Mouse (Mus musculus): ENCODE results near the gene Npdc1. TPM values are rescaled to one million over a fixed set of nuclear protein-coding genes. Genes with fewer than 3 reads are reported as not detected.

The Npdc1 gene
- total and polyA plus RNA-seq, 3 experiments = 0.22 TPM; not detected in 2

- H3K36me3 ChIP-seq (replicated peaks) = peaks cover 11% of the 10 kb centered on the region
- DNase-seq (ENCODE audit: low spot score) (no peak), ATAC-seq (ENCODE audit: extremely low read depth, insufficient number of reproducible peaks, low FRiP score, poor library complexity, severe bottlenecking) (no peak)
- TF ChIP-seq TAL1 (conservative IDR thresholded peaks at IDR 0.05; ENCODE audit: low read depth, low read length) (no peak), POLR2AphosphoS5 (IDR thresholded peaks at IDR 0.05; ENCODE audit: insufficient replicate concordance, low read depth, low read length) (no peak), GATA2 (IDR thresholded peaks at IDR 0.05; ENCODE audit: borderline replicate concordance, low read depth, low read length) (no peak), CTCF (IDR thresholded peaks at IDR 0.05; ENCODE audit: low read depth, low read length) (no peak), GATA1 (IDR thresholded peaks at IDR 0.05; ENCODE audit: borderline replicate concordance, low read length) (no peak)
- no peaks in the 10 kb centered on the region for H3K9me3 ChIP-seq (replicated peaks)
- peaks cover 47% of the 10 kb centered on the region for H3K27me3 ChIP-seq (ENCODE audit: insufficient read depth, low read length)
- no peak overlapping the region for H3K4me3 ChIP-seq (ENCODE audit: low read depth, low read length)
- peaks cover 28% of the 10 kb centered on the region for H3K4me1 ChIP-seq (ENCODE audit: insufficient read depth, low read depth, low read length)
Observed at GRCm38 (mm10) chr2:25432326-25433098, 33.4 kb downstream of the Npdc1 start.

DNA sequence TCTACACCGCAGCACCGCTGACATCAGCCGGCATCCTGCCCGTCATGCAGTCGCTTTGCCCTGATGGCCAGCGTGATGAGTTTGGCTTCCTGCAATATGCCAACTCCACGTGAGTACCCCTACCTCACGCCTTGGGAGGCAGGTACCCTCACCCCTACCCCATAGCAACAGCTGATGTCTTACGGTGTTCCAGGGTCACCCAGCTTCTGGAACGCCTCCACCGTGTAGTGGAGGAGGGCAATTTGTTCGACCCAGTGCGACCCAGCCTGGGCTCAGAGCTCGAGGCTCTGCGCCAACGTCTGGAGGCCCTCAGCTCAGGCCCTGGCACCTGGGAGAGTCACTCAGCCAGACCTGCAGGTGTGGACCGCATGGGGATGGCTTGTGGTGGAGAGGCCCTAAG is 34.0 kb downstream of the Npdc1 start:
- H3K27me3 ChIP-seq (ENCODE audit: insufficient read depth, low read length) = peaks cover 47% of the 10 kb centered on the region
- H3K4me1 ChIP-seq (ENCODE audit: insufficient read depth, low read depth, low read length) = peaks cover 27% of the 10 kb centered on the region
- peaks cover 15% of the 10 kb centered on the region for H3K36me3 ChIP-seq (replicated peaks)
- DNase-seq (ENCODE audit: low spot score) (no peak), ATAC-seq (ENCODE audit: extremely low read depth, insufficient number of reproducible peaks, low FRiP score, poor library complexity, severe bottlenecking) (no peak)
- H3K4me3 ChIP-seq (ENCODE audit: low read depth, low read length) = no peak overlapping the region
- TF ChIP-seq GATA1 (IDR thresholded peaks at IDR 0.05; ENCODE audit: borderline replicate concordance, low read length) (no peak), TAL1 (conservative IDR thresholded peaks at IDR 0.05; ENCODE audit: low read depth, low read length) (no peak), POLR2AphosphoS5 (IDR thresholded peaks at IDR 0.05; ENCODE audit: insufficient replicate concordance, low read depth, low read length) (no peak), GATA2 (IDR thresholded peaks at IDR 0.05; ENCODE audit: borderline replicate concordance, low read depth, low read length) (no peak), CTCF (IDR thresholded peaks at IDR 0.05; ENCODE audit: low read depth, low read length) (no peak)
- no peaks in the 10 kb centered on the region for H3K9me3 ChIP-seq (replicated peaks)

DNA sequence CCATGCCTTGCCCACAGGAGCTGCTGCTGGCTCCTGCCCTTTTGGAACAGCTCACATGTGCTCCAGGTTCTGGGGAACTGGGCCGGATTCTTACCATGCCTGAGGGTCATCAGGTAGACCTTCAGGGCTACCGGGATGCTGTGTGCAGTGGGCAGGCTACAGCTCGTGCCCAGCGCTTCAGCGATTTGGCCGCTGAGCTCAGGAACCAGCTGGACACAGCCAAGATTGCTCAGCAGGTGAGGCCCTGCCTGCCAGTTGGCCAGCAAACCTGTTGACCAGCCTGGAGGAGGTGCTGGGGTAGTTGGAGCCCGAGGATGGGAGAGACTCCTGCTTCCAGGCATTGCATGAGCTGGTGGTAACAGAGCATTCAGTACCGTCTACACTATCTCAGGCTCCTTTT is 35.1 kb downstream of the Npdc1 start:
- Histone ChIP-seq H3K36me3 (replicated peaks) (peaks cover 25% of the 10 kb centered on the region), H3K4me1 (ENCODE audit: insufficient read depth, low read depth, low read length) (peaks cover 17% of the 10 kb centered on the region), H3K9me3 (replicated peaks) (no peaks in the 10 kb centered on the region), H3K4me3 (ENCODE audit: low read depth, low read length) (no peak overlapping the region), H3K27me3 (ENCODE audit: insufficient read depth, low read length) (peaks cover 42% of the 10 kb centered on the region)
- DNase-seq (ENCODE audit: low spot score) (no peak), ATAC-seq (ENCODE audit: extremely low read depth, insufficient number of reproducible peaks, low FRiP score, poor library complexity, severe bottlenecking) (no peak)
- no peak for TF ChIP-seq CTCF (IDR thresholded peaks at IDR 0.05; ENCODE audit: low read depth, low read length)
- no peak for TF ChIP-seq GATA1 (IDR thresholded peaks at IDR 0.05; ENCODE audit: borderline replicate concordance, low read length)
- no peak for TF ChIP-seq TAL1 (conservative IDR thresholded peaks at IDR 0.05; ENCODE audit: low read depth, low read length)
- no peak for TF ChIP-seq GATA2 (IDR thresholded peaks at IDR 0.05; ENCODE audit: borderline replicate concordance, low read depth, low read length)
- TF ChIP-seq POLR2AphosphoS5 (IDR thresholded peaks at IDR 0.05; ENCODE audit: insufficient replicate concordance, low read depth, low read length) = no peak

DNA sequence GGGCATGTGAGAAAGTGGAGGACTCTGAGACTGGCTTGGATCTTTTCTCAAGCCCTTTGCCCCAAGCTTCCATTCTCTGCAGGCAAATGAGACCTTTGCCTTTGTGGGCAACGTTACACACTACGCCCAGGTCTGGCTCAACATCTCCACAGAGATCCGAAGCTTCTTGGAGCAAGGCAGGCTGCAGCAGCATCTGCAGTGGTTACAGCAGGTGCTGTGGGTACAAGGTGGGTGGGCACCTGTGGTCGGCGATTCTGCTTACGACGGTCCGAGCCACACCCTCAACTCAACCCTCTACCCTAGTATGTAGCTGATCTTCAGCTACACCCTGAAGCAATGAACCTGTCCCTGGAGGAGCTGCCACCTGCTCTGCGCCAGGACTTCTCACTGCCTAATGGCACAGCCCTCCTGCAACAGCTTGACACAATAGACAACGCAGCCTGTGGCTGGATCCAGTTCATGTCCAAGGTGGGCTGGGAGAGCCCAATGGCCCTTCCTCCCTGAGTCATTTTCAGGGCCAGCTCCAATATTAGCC is 37.2 kb downstream of the Npdc1 start:
- no peak overlapping the region for H3K4me3 ChIP-seq (ENCODE audit: low read depth, low read length)
- H3K4me1 ChIP-seq (ENCODE audit: insufficient read depth, low read depth, low read length) = no peaks in the 10 kb centered on the region; the same call in 1 of the 2 replicates
- no peak for TF ChIP-seq GATA2 (IDR thresholded peaks at IDR 0.05; ENCODE audit: borderline replicate concordance, low read depth, low read length)
- no peak for TF ChIP-seq GATA1 (IDR thresholded peaks at IDR 0.05; ENCODE audit: borderline replicate concordance, low read length)
- no peak for DNase-seq (ENCODE audit: low spot score)
- no peak for ATAC-seq (ENCODE audit: extremely low read depth, insufficient number of reproducible peaks, low FRiP score, poor library complexity, severe bottlenecking)
- peaks cover 27% of the 10 kb centered on the region for H3K36me3 ChIP-seq (replicated peaks)
- H3K27me3 ChIP-seq (ENCODE audit: insufficient read depth, low read length) = peaks cover 21% of the 10 kb centered on the region
- no peaks in the 10 kb centered on the region for H3K9me3 ChIP-seq (replicated peaks)

DNA sequence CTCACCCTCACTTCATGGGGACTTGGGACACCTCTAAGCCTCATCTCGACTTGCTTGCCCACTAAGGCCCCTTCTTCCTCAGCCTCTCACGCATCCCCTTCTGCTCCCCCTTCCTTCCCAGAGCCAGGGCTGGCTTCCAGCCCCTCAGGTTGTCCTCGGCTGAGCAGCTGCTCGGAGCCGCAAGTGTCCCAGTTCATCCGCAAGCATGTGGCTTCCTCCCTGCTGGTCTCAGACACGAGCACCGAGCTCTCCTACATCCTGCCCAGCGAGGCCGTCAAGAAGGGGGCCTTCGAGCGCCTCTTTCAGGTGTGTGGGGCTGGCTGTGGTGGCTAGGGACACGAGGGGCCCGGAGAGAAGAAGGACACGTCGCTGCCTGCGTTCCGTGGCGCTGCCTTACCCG is 41.9 kb downstream of the Npdc1 start:
- Histone ChIP-seq H3K9me3 (replicated peaks) (no peaks in the 10 kb centered on the region), H3K4me3 (ENCODE audit: low read depth, low read length) (no peak overlapping the region), H3K27me3 (ENCODE audit: insufficient read depth, low read length) (no peaks in the 10 kb centered on the region), H3K4me1 (ENCODE audit: insufficient read depth, low read depth, low read length) (no peaks in the 10 kb centered on the region), H3K36me3 (replicated peaks) (peaks cover 45% of the 10 kb centered on the region)
- ATAC-seq (ENCODE audit: extremely low read depth, insufficient number of reproducible peaks, low FRiP score, poor library complexity, severe bottlenecking) (no peak), DNase-seq (ENCODE audit: low spot score) (no peak)
- no peak for TF ChIP-seq GATA1 (IDR thresholded peaks at IDR 0.05; ENCODE audit: borderline replicate concordance, low read length)

DNA sequence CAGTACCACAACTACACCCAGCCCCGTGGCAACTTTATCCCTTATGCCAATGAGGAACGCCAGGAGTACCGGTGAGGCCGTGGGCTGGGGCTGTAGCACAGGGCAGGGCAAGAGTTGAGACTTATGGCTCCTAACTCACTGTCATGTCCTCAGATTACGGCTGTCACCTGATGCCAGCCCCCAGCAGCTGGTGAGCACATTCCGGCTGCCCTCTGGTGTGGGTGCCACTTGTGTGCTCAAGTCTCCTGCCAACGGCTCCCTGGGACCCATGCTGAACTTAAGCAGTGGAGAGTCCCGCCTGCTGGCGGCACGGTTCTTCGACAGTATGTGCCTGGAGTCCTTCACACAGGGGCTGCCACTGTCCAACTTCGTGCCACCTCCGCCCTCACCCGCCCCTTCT is 43.5 kb downstream of the Npdc1 start:
- H3K27me3 ChIP-seq (ENCODE audit: insufficient read depth, low read length) = no peaks in the 10 kb centered on the region
- H3K36me3 ChIP-seq (replicated peaks) = peaks cover 54% of the 10 kb centered on the region
- no peak for TF ChIP-seq POLR2AphosphoS5 (IDR thresholded peaks at IDR 0.05; ENCODE audit: insufficient replicate concordance, low read depth, low read length)
- no peak for TF ChIP-seq CTCF (IDR thresholded peaks at IDR 0.05; ENCODE audit: low read depth, low read length)
- no peak for TF ChIP-seq TAL1 (conservative IDR thresholded peaks at IDR 0.05; ENCODE audit: low read depth, low read length)
- no peak for TF ChIP-seq GATA1 (IDR thresholded peaks at IDR 0.05; ENCODE audit: borderline replicate concordance, low read length)
- TF ChIP-seq GATA2 (IDR thresholded peaks at IDR 0.05; ENCODE audit: borderline replicate concordance, low read depth, low read length) = no peak
- no peaks in the 10 kb centered on the region for H3K4me1 ChIP-seq (ENCODE audit: insufficient read depth, low read depth, low read length)
- ATAC-seq (ENCODE audit: extremely low read depth, insufficient number of reproducible peaks, low FRiP score, poor library complexity, severe bottlenecking) (no peak), DNase-seq (ENCODE audit: low spot score) (no peak)
- H3K4me3 ChIP-seq (ENCODE audit: low read depth, low read length) = no peak overlapping the region
- H3K9me3 ChIP-seq (replicated peaks) = no peaks in the 10 kb centered on the region
